ENCODE assay signal across 10 mouse cellular contexts in genomic region chr19:47864721-47865120, GRCm38 (mm10). TPM values are rescaled to one million over a fixed set of nuclear protein-coding genes. Genes with fewer than 3 reads are reported as not detected.
DNase-seq lines count a peak whose midpoint lies in the region; ATAC-seq and TF ChIP-seq lines count a peak whose summit lies in the region.
"Had no signal": no experiment of that assay in that cellular context is flagged by ENCODE, and none has a peak within 500 bp of the region (broad histone marks: within the 10 kb centered on the region; RNA-seq: fewer than 3 reads in every experiment).

No protein-coding gene starts in this region.

- H3K9me3 ChIP-seq in kidney, embryonic 14.5 days (ENCODE audit: control insufficient read depth, low read length), result no peaks in the 10 kb centered on the region
- H3K9me3 ChIP-seq in embryonic facial prominence, embryonic 14.5 days (ENCODE audit: control insufficient read depth, low read length), result no peaks in the 10 kb centered on the region
- H3K9me3 ChIP-seq in hindbrain, postnatal 0 days (ENCODE audit: low read length), result no peaks in the 10 kb centered on the region
- H3K9me3 ChIP-seq in midbrain, embryonic 13.5 days, result no peaks in the 10 kb centered on the region

- H3K27me3 ChIP-seq in kidney, embryonic 14.5 days (ENCODE audit: control insufficient read depth, insufficient read depth, low read length), result no peaks in the 10 kb centered on the region
- H3K27me3 ChIP-seq in embryonic facial prominence, embryonic 14.5 days (replicated peaks; ENCODE audit: control insufficient read depth, insufficient read depth, low read length), result no peaks in the 10 kb centered on the region
- H3K27me3 ChIP-seq in hindbrain, postnatal 0 days (ENCODE audit: insufficient read depth, low read length), result no peaks in the 10 kb centered on the region
- H3K27me3 ChIP-seq in midbrain, embryonic 13.5 days, result peaks cover 7% of the 10 kb centered on the region; the same call in 1 of the 2 replicates

- H3K4me2 ChIP-seq in kidney, embryonic 14.5 days (replicated peaks; ENCODE audit: low read depth, low read length), result peak overlapping the region; percentile 88
- H3K4me2 ChIP-seq in embryonic facial prominence, embryonic 14.5 days (ENCODE audit: low read depth, low read length), result peak overlapping the region; percentile 73
- peak overlapping the region; percentile 86 for H3K4me2 ChIP-seq in hindbrain, postnatal 0 days (ENCODE audit: low read depth, low read length)
- peak overlapping the region; percentile 82 for H3K4me2 ChIP-seq in midbrain, embryonic 13.5 days (replicated peaks)

- H3K4me3 ChIP-seq in kidney, embryonic 14.5 days (ENCODE audit: low read length), result peak overlapping the region; percentile 66
- H3K4me3 ChIP-seq in embryonic facial prominence, embryonic 14.5 days (ENCODE audit: low read depth, low read length), result peak overlapping the region; percentile 61
- H3K4me3 ChIP-seq in hindbrain, postnatal 0 days (ENCODE audit: low read length), result peak overlapping the region; percentile 52
- H3K4me3 ChIP-seq in midbrain, embryonic 13.5 days (replicated peaks), result peak overlapping the region; percentile 70

- 82% methylated on average over 7 of the region's 7 CpGs for WGBS in kidney, embryonic 14.5 days
- WGBS in embryonic facial prominence, embryonic 14.5 days, result 85% methylated on average over 7 of the region's 7 CpGs
- 82% methylated on average over 7 of the region's 7 CpGs for WGBS in hindbrain, postnatal 0 days
- whole genome bisulfite sequencing in midbrain, embryonic 13.5 days, result 81% methylated on average over 7 of the region's 7 CpGs

- no peak overlapping the region for H3K9ac ChIP-seq in kidney, embryonic 14.5 days (ENCODE audit: low read depth, low read length)
- peak overlapping the region; percentile 85; the same call in 1 of the 2 replicates for H3K9ac ChIP-seq in embryonic facial prominence, embryonic 14.5 days (ENCODE audit: low read depth, low read length)
- H3K9ac ChIP-seq in hindbrain, postnatal 0 days (replicated peaks; ENCODE audit: low read length), result peak overlapping the region; percentile 60
- peak overlapping the region; percentile 89 for H3K9ac ChIP-seq in midbrain, embryonic 13.5 days (replicated peaks)

- no peak for ATAC-seq in kidney, embryonic 14.5 days (ENCODE audit: low FRiP score, low TSS enrichment)
- ATAC-seq in embryonic facial prominence, embryonic 14.5 days (ENCODE audit: low read depth), result no peak
- no peak for ATAC-seq in hindbrain, postnatal 0 days
- no peak for ATAC-seq in midbrain, embryonic 13.5 days
- no peak for ATAC-seq in frontal cortex, adult (ENCODE audit: low TSS enrichment)

- H3K27ac ChIP-seq in kidney, embryonic 14.5 days (ENCODE audit: low read depth, low read length), result no peak overlapping the region
- H3K27ac ChIP-seq in embryonic facial prominence, embryonic 14.5 days (replicated peaks; ENCODE audit: low read depth, low read length), result no peak overlapping the region
- peak overlapping the region; percentile 87; the same call in 1 of the 2 replicates for H3K27ac ChIP-seq in hindbrain, postnatal 0 days
- no peak overlapping the region for H3K27ac ChIP-seq in midbrain, embryonic 13.5 days

- no peaks in the 10 kb centered on the region for H3K4me1 ChIP-seq in kidney, embryonic 14.5 days (ENCODE audit: control insufficient read depth, insufficient read depth, low read length)
- no peaks in the 10 kb centered on the region for H3K4me1 ChIP-seq in embryonic facial prominence, embryonic 14.5 days (ENCODE audit: control insufficient read depth, insufficient read depth, low read length)
- H3K4me1 ChIP-seq in hindbrain, postnatal 0 days (ENCODE audit: insufficient read depth, low read length), result no peaks in the 10 kb centered on the region
- peaks cover 6% of the 10 kb centered on the region for H3K4me1 ChIP-seq in midbrain, embryonic 13.5 days (replicated peaks)

- H3K36me3 ChIP-seq in kidney, embryonic 14.5 days (ENCODE audit: control insufficient read depth, insufficient read depth, low read length), result peaks cover 11% of the 10 kb centered on the region; the same call in 1 of the 2 replicates
- peaks cover 31% of the 10 kb centered on the region for H3K36me3 ChIP-seq in embryonic facial prominence, embryonic 14.5 days (ENCODE audit: control insufficient read depth, insufficient read depth, low read length)
- H3K36me3 ChIP-seq in hindbrain, postnatal 0 days (ENCODE audit: insufficient read depth, low read length), result no peaks in the 10 kb centered on the region; the same call in 1 of the 2 replicates
- H3K36me3 ChIP-seq in midbrain, embryonic 13.5 days, result no peaks in the 10 kb centered on the region

- no peak for DNase-seq in kidney, postnatal 36 days
- DNase-seq in embryonic facial prominence, embryonic 14.5 days (ENCODE audit: low spot score), result no peak
- DNase-seq in hindbrain, postnatal 0 days (ENCODE audit: low spot score), result no peak
- DNase-seq in urinary bladder, adult 18-20 months (ENCODE audit: low spot score in 2 of 2), result no peak
- DNase-seq in spleen, adult 12 weeks (ENCODE audit: low spot score), result no peak
- DNase-seq: gastrocnemius, postnatal 10 days had no signal

- TF ChIP-seq CTCF in hindbrain, postnatal 0 days (IDR thresholded peaks at IDR 0.05; ENCODE audit: low read depth), result no peak

RNA-seq across cellular contexts. Expression of gene Gsto2, which starts 0.6 kb away (rescaled TPM):
- 1.8 and 2.1 TPM in 2 replicates for polyA plus RNA-seq in kidney, embryonic 14.5 days (2014; fragmentation: Nextera tagmentation; extraction: Ambion mirVana)
- 0.86 and 1.2 TPM in 2 replicates for polyA plus RNA-seq in embryonic facial prominence, embryonic 14.5 days (2014; fragmentation: Nextera tagmentation; extraction: Ambion mirVana)
- total RNA-seq in hindbrain, postnatal 0 days (2014; rRNA removed), result 0.26 and 0.29 TPM in 2 replicates
- 0.89 and 1.6 TPM in 2 replicates for polyA plus RNA-seq in hindbrain, postnatal 0 days (2015; fragmentation: Nextera tagmentation; extraction: Ambion mirVana)
- polyA plus RNA-seq in midbrain, embryonic 13.5 days (2015; fragmentation: Nextera tagmentation; extraction: Ambion mirVana), result 1.2 and 1.5 TPM in 2 replicates

RNA-seq across cellular contexts. Expression of gene Gsto1, which starts 10.0 kb away (rescaled TPM):
- 117 and 131 TPM in 2 replicates for polyA plus RNA-seq in kidney, embryonic 14.5 days (2014; fragmentation: Nextera tagmentation; extraction: Ambion mirVana)
- polyA plus RNA-seq in embryonic facial prominence, embryonic 14.5 days (2014; fragmentation: Nextera tagmentation; extraction: Ambion mirVana), result 119 and 148 TPM in 2 replicates
- 86.9 and 102 TPM in 2 replicates for total RNA-seq in hindbrain, postnatal 0 days (2014; rRNA removed)
- 136 TPM in 2 replicates for polyA plus RNA-seq in hindbrain, postnatal 0 days (2015; fragmentation: Nextera tagmentation; extraction: Ambion mirVana)
- polyA plus RNA-seq in midbrain, embryonic 13.5 days (2015; fragmentation: Nextera tagmentation; extraction: Ambion mirVana), result 89.1 and 98.3 TPM in 2 replicates

RNA-seq across cellular contexts. Expression of gene Cfap43, which starts 54.4 kb away (rescaled TPM):
- 0.03 and 0.14 TPM in 2 replicates for polyA plus RNA-seq in kidney, embryonic 14.5 days (2014; fragmentation: Nextera tagmentation; extraction: Ambion mirVana)
- 0.28 and 0.75 TPM in 2 replicates for polyA plus RNA-seq in embryonic facial prominence, embryonic 14.5 days (2014; fragmentation: Nextera tagmentation; extraction: Ambion mirVana)
- total RNA-seq in hindbrain, postnatal 0 days (2014; rRNA removed), result 1.8 and 2.8 TPM in 2 replicates
- polyA plus RNA-seq in hindbrain, postnatal 0 days (2015; fragmentation: Nextera tagmentation; extraction: Ambion mirVana), result 2.8 and 4.7 TPM in 2 replicates
- polyA plus RNA-seq in midbrain, embryonic 13.5 days (2015; fragmentation: Nextera tagmentation; extraction: Ambion mirVana), result 0.24 and 0.36 TPM in 2 replicates
- total RNA-seq: gastrocnemius, postnatal 10 days had no signal
- polyA plus RNA-seq: G1E had no signal

RNA-seq across cellular contexts. Expression of gene Itprip, which starts 54.4 kb away (rescaled TPM):
- polyA plus RNA-seq in kidney, embryonic 14.5 days (2014; fragmentation: Nextera tagmentation; extraction: Ambion mirVana), result 8.3 and 14.6 TPM in 2 replicates
- 10.7 and 12.5 TPM in 2 replicates for polyA plus RNA-seq in embryonic facial prominence, embryonic 14.5 days (2014; fragmentation: Nextera tagmentation; extraction: Ambion mirVana)
- 6.6 and 7.2 TPM in 2 replicates for total RNA-seq in hindbrain, postnatal 0 days (2014; rRNA removed)
- polyA plus RNA-seq in hindbrain, postnatal 0 days (2015; fragmentation: Nextera tagmentation; extraction: Ambion mirVana), result 2.7 and 3.1 TPM in 2 replicates
- polyA plus RNA-seq in midbrain, embryonic 13.5 days (2015; fragmentation: Nextera tagmentation; extraction: Ambion mirVana), result 8.5 and 9.2 TPM in 2 replicates
